Mouse (Mus musculus) hindbrain, embryonic 13.5 days (tissue): ENCODE data around the gene Ldb2. TPM values are rescaled to one million over a fixed set of nuclear protein-coding genes. Genes with fewer than 3 reads are reported as not detected.

Source experiments
- ATAC-seq: fragments of 200-750 bp; cut with Nextera tagmentation; 2 replicates; pipeline ENCODE4 v1.8.0; 2017; ENCODE audit warnings: moderate TSS enrichment; ENCODE audit not compliant: low FRiP score
- H3K27ac ChIP-seq: fragments of 300-500 bp; sonication (generic); 2 replicates; pipeline ENCODE4 v1.5.1; 2015; ENCODE audit warnings: inconsistent platforms, mild to moderate bottlenecking, moderate library complexity
- H3K27me3 ChIP-seq: fragments of 300-500 bp; sonication (generic); 2 replicates; pipeline ENCODE4 v1.6.1; 2015; ENCODE audit warnings: mild to moderate bottlenecking, inconsistent platforms
- H3K36me3 ChIP-seq: fragments of 300-500 bp; sonication (generic); 2 replicates; pipeline ENCODE4 v1.6.1; 2015; ENCODE audit warnings: mild to moderate bottlenecking, inconsistent platforms
- H3K4me1 ChIP-seq: fragments of 300-500 bp; sonication (generic); replicated peaks from 2 replicates; pipeline ENCODE4 v1.6.1; 2015; ENCODE audit warnings: inconsistent platforms
- H3K4me2 ChIP-seq: fragments of 300-500 bp; sonication (generic); 2 replicates; pipeline ENCODE4 v1.6.1; 2015; ENCODE audit warnings: inconsistent platforms, mild to moderate bottlenecking, moderate library complexity
- H3K4me3 ChIP-seq: fragments of 300-500 bp; sonication (generic); 2 replicates; pipeline ENCODE4 v1.5.1; 2015; ENCODE audit warnings: mild to moderate bottlenecking, inconsistent platforms
- H3K9ac ChIP-seq: fragments of 300-500 bp; sonication (generic); 2 replicates; pipeline ENCODE4 v1.6.1; 2015; ENCODE audit warnings: mild to moderate bottlenecking, inconsistent platforms
- H3K9me3 ChIP-seq: fragments of 300-500 bp; sonication (generic); 2 replicates; pipeline ENCODE4 v1.6.1; 2016; ENCODE audit warnings: inconsistent platforms
- WGBS: fragments of 180-500 bp; shearing (Covaris S2); methylation state at CpG from one replicate; pipeline ENCODE4 v1.1.7; 2015; 5-methylcytosine and 5-hydroxymethylcytosine counted together
- polyA plus RNA-seq: library from polyadenylated mRNA; unstranded; fragments of >200 nt; fragmentation: Nextera tagmentation; extraction: Ambion mirVana; gene quantifications from 2 replicates; pipeline ENCODE4 v1.2.1, GENCODE M21; 2015

Gene Ldb2
- polyA plus RNA-seq, 1 experiment from 2014 or later: 23.9 TPM

DNA sequence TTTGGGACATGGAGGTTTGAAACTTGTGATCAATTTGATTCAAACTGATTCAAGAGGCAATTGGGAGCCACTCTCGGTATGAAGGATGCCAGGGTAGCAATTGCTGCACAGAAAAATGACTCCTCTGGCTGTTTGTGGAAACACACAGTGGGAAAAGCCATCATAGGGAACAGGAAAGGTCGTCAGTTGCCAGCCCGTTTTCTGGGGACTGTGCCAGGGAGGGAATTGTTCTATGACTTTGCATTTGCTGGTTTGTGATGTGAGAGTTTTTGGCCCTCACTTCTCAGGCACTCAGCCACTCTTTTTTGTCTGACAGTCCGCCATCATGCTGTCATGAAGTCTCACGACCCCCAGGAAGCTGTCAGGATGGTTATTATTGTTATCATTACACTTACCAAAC lies 88.3 kb downstream of the Ldb2 start:
- WGBS: 52% methylated on average over 5 of the region's 5 CpGs
- Histone ChIP-seq H3K4me2 (no peak overlapping the region), H3K36me3 (no peaks in the 10 kb centered on the region), H3K9ac (no peak overlapping the region), H3K27ac (no peak overlapping the region), H3K9me3 (no peaks in the 10 kb centered on the region), H3K4me3 (no peak overlapping the region), H3K27me3 (no peaks in the 10 kb centered on the region), H3K4me1 (peaks cover 28% of the 10 kb centered on the region)
- no peak for ATAC-seq

DNA sequence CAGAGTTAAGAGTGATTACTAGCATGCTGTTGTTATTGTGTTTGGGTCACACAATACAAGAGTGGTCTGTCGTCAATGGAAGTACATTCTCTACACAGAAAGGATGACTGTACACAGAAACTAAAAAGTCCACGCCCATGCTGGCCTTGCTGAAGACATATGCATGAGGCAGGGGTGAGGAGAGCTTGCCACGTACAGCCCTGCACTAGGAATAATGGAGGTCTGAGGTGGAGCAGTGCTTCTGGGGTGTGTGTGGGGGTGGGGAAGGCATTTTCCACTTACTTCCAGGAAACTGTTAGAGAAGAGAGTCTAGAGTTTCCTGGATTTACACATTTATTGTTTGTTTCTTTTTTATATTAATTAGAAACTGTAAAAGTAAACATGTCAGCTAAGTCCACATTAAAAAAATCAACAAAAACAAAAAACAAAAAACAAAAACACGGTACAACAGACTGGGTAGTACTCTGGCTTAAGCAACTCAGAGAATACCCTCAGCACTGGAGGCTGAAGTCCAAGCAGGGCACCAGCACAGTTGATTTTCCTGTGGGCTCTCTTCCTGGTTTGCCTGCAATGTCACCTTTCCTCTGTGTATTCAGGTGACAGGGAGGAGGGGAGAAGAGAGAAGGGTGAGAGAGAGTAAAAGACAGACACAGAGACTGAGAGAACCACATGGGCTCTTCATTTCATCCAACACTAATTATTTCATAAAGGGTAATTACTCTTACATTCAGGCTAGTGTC lies 89.2 kb downstream of the Ldb2 start:
- 55% methylated on average over 4 of the region's 4 CpGs for WGBS
- H3K27ac ChIP-seq: no peak overlapping the region
- no peak overlapping the region for H3K4me2 ChIP-seq
- no peak overlapping the region for H3K4me3 ChIP-seq
- no peaks in the 10 kb centered on the region for H3K27me3 ChIP-seq
- no peaks in the 10 kb centered on the region for H3K9me3 ChIP-seq
- no peak for ATAC-seq
- H3K4me1 ChIP-seq: peaks cover 28% of the 10 kb centered on the region
- H3K9ac ChIP-seq: no peak overlapping the region
- no peaks in the 10 kb centered on the region for H3K36me3 ChIP-seq

DNA sequence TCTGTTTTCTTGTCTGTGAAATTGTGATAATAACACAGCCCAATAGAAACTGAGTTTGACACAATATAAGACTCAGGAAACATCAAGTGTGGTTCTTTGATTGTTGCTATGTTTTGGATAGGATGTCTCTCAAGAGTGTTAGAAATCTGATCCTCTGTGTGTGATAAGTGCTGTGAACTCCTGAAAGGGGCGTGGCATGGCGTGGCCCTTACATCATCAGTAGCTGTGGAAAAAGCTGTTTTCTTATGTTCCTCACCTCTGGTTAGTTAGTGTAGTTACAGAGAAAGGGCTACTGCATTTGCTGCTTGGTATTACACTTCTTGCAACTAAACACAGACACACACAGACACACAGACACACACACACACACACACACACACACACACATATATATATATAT lies 90.2 kb downstream of the Ldb2 start:
- Histone ChIP-seq H3K36me3 (no peaks in the 10 kb centered on the region), H3K4me1 (peaks cover 24% of the 10 kb centered on the region), H3K9me3 (no peaks in the 10 kb centered on the region), H3K27ac (no peak overlapping the region), H3K4me2 (no peak overlapping the region), H3K4me3 (no peak overlapping the region), H3K9ac (no peak overlapping the region), H3K27me3 (no peaks in the 10 kb centered on the region)
- WGBS: 94% methylated on average over 2 of the region's 2 CpGs
- no peak for ATAC-seq

DNA sequence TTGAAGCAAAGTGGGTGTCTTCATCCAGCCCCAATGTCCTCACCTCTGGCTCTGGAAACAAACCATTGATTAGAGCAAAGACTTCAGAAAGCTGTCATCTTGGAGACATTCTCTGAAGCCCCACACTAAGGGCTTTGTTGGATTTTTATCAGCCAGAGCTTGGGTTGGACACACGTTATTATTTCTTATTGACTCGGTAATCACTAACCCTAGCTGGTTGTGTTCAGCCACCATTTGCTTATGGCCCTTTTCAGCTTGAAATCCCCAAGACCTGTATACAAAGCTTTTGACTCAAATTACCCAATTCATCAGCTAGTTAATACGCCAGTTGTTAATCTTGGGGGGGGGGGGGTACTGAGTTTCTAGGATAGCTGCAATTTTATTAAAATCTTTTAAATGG lies 91.5 kb downstream of the Ldb2 start:
- no peak overlapping the region for H3K4me3 ChIP-seq
- H3K4me1 ChIP-seq: peaks cover 14% of the 10 kb centered on the region
- no peak for ATAC-seq
- no peaks in the 10 kb centered on the region for H3K9me3 ChIP-seq
- no peaks in the 10 kb centered on the region for H3K36me3 ChIP-seq
- WGBS: 80% methylated on average over 3 of the region's 3 CpGs
- no peak overlapping the region for H3K4me2 ChIP-seq
- H3K27ac ChIP-seq: no peak overlapping the region
- H3K27me3 ChIP-seq: no peaks in the 10 kb centered on the region
- no peak overlapping the region for H3K9ac ChIP-seq

DNA sequence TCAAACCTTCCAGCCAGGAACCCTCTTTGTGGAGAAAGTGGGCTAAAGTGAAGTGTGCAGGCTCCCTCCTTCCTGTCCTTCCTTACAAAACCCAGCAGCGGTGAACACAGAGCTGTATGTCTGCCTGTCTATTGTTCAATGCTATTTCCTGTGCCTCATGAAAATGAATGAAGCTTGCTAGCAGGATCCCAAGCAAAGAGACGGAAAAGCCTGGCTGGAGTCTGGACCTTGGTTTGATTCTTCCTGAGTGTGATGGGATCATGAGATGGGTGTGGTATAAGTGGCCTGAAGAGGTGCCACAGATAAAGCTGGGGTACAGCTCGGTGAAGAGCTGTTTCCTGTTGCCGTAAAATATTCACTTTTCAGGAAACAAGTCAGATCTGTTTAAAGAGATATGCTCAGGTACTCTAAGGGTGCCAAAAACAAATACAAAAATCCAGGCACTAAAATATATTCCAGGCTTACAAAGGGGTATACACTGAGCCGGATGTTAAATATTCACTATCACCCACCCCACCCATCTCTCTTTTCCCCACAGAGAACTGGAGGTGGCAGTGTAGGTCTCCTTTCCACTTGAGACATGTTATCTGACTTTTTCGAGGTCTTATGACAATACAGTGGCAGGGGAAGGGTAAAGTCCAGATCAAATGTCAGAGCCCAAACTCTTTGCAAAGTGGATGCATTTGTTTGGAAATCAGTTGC lies 92.3 kb downstream of the Ldb2 start:
- no peak overlapping the region for H3K4me2 ChIP-seq
- H3K27ac ChIP-seq: peak overlapping the region; percentile 12; the same call in 1 of the 2 replicates
- H3K4me1 ChIP-seq: peaks cover 11% of the 10 kb centered on the region; the same call in 1 of the 2 replicates
- no peak for ATAC-seq
- no peaks in the 10 kb centered on the region for H3K27me3 ChIP-seq
- H3K9ac ChIP-seq: no peak overlapping the region; the same call in 1 of the 2 replicates
- H3K36me3 ChIP-seq: no peaks in the 10 kb centered on the region
- no peak overlapping the region for H3K4me3 ChIP-seq
- WGBS: 42% methylated on average over 6 of the region's 6 CpGs
- H3K9me3 ChIP-seq: no peaks in the 10 kb centered on the region

DNA sequence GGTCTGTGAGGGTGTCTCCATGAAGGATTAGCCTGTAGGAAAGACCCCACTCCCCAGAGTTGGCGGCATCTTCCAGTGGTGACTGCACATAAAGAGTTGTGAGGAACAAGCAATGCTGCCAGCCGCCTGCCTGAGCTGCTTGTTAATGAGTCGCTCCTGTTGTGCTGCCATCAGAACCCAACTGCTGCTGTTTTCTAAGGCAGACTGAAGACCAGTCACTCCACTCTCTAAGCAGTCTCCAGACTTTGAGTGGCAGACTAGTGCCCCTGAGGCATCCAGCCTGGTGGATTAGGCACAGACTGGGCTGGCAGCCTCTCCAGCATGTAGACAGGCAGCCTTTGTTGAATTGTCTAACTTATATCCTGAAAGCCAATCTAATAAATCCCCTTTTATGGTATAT lies 101.5 kb downstream of the Ldb2 start:
- no peak overlapping the region for H3K4me2 ChIP-seq
- ATAC-seq: peak; percentile 66
- H3K27ac ChIP-seq: no peak overlapping the region
- H3K9me3 ChIP-seq: no peaks in the 10 kb centered on the region
- no peak overlapping the region for H3K9ac ChIP-seq
- H3K4me1 ChIP-seq: peaks cover 37% of the 10 kb centered on the region
- WGBS: 51% methylated on average over 3 of the region's 3 CpGs
- H3K27me3 ChIP-seq: no peaks in the 10 kb centered on the region
- H3K4me3 ChIP-seq: no peak overlapping the region
- no peaks in the 10 kb centered on the region for H3K36me3 ChIP-seq

DNA sequence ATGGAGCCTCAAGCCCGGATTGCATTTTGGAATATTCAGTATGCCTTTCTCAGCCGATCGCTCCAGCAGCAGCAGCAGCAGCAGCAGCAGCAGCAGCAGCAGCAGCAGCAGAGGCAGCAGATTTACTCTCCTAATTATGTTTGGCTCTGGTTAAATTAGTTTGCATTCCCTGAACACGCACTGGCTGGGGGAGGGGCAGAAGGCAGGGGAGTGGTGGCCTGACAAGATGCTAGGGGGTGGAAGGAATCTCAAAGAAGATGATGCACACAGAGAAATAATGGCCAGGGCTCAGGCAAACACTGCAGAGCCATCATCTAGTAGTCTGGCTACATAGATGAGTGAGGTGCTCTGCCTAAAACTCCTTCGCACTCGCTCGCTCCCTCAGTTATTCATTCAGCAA lies 102.9 kb downstream of the Ldb2 start:
- H3K36me3 ChIP-seq: no peaks in the 10 kb centered on the region
- peaks cover 37% of the 10 kb centered on the region for H3K4me1 ChIP-seq
- H3K9ac ChIP-seq: peak overlapping the region; percentile 20; the same call in 1 of the 2 replicates
- no peaks in the 10 kb centered on the region for H3K9me3 ChIP-seq
- no peak overlapping the region for H3K4me3 ChIP-seq
- H3K4me2 ChIP-seq: no peak overlapping the region
- 0 out of 2 replicates have a peak, but pooled peaks have one; percentile 30 for ATAC-seq
- peak overlapping the region; percentile 61 for H3K27ac ChIP-seq
- H3K27me3 ChIP-seq: no peaks in the 10 kb centered on the region
- 63% methylated on average over 7 of the region's 7 CpGs for WGBS

DNA sequence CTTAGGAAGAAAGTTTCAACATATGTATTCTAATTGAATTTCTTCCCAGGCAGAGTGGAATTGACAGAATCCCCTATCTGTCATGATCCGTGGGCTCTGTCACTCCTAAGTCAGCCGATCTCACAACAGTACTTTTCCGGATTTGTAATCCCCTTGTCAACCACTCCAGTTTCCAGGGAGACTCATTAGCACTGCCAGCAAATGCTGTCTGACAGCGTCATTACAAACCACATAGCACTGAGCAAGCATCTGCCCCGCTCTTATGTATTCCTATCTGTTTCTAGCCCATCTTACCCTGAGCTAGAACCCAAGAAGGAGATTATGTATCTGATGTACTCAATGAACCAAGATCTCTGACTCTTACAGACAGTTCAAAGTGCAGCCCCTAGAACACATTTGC lies 105.8 kb downstream of the Ldb2 start:
- WGBS: 40% methylated on average over 5 of the region's 5 CpGs
- no peak overlapping the region for H3K27ac ChIP-seq
- H3K4me1 ChIP-seq: peaks cover 42% of the 10 kb centered on the region

DNA sequence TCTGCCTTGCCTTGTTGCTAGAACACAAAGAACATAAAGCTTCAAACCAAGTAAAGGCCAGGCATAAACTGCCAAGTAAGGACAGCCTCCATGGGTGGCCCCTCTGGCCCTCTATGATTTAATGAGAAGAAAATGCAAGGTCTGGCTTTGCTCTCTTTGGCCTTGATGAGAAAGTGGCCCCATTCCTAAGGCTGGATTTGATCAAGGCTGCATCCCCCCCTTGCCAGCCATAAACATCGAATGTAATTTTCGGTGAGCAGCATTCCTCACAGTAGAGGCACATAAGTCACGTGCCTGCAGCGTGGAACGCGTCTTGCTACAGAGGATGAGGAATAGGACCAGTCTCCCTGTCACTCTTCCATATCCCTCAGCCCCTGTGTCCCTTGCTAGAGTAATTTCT lies 113.1 kb downstream of the Ldb2 start:
- H3K4me3 ChIP-seq: no peak overlapping the region
- H3K4me2 ChIP-seq: no peak overlapping the region
- WGBS: 82% methylated on average over 6 of the region's 6 CpGs
- H3K27me3 ChIP-seq: no peaks in the 10 kb centered on the region
- no peak overlapping the region for H3K27ac ChIP-seq
- H3K36me3 ChIP-seq: no peaks in the 10 kb centered on the region
- ATAC-seq: no peak
- no peak overlapping the region for H3K9ac ChIP-seq
- H3K9me3 ChIP-seq: no peaks in the 10 kb centered on the region
- 0 out of 2 replicates have a peak, but pooled peaks cover 5% of the 10 kb centered on the region for H3K4me1 ChIP-seq

More for the DNA sequence above, 105.8 kb downstream of the Ldb2 start:
- H3K4me3 ChIP-seq: no peak overlapping the region
- H3K27me3 ChIP-seq: no peaks in the 10 kb centered on the region
- no peaks in the 10 kb centered on the region for H3K9me3 ChIP-seq
- no peak overlapping the region for H3K9ac ChIP-seq
- H3K4me2 ChIP-seq: no peak overlapping the region
- no peak; the same call in 1 of the 2 replicates for ATAC-seq
- H3K36me3 ChIP-seq: no peaks in the 10 kb centered on the region

DNA sequence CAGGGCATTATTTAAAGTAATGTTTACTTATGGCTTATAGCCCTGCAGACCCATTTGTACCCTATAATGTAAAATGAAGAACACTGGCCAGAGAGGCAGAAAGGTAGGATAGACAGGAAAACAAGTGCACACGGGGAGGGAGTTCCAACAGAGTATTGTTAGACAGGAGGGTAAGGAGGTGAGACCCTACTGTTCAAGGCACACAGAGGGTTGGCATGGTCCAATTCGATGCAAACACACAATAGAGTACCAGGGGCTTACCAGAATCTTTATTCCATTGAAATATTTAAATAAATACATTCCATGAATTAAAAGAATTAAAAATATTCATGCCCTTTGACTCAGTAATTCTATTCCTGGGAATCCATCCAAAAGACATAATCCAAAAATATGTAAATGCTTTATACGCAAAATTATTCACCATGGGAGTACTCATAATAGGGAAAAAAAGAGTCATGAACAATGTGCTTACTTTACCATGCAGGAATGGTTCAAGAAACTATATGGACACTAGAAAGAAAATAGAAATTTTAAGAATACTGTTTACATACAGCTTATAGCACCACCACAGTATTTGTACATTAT lies 118.3 kb downstream of the Ldb2 start:
- H3K4me1 ChIP-seq: peaks cover 4% of the 10 kb centered on the region; the same call in 1 of the 2 replicates
- no peaks in the 10 kb centered on the region for H3K36me3 ChIP-seq
- no peak overlapping the region for H3K4me2 ChIP-seq
- no peaks in the 10 kb centered on the region for H3K27me3 ChIP-seq
- no peak overlapping the region for H3K9ac ChIP-seq
- H3K4me3 ChIP-seq: no peak overlapping the region
- ATAC-seq: no peak
- 73% methylated on average over 3 of the region's 3 CpGs for WGBS
- H3K27ac ChIP-seq: no peak overlapping the region
- H3K9me3 ChIP-seq: no peaks in the 10 kb centered on the region

DNA sequence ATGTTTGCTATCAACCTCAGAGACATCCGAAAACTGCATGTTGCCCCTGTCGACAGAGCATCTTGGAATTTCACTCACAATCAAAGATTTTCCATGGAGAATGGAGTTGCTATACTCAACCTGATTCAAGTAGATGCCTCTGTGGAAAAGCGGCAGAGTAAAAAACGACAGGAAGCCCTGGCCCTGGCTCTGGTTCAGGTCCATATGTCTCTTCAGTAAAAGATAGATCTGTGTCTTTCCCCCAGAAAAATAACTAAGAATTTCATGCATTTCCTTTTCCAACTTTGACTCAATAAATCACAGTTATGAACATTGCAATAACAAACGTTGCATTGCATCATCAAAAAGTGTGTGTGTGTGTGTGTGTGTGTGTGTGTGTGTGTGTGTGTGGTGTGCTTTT lies 121.7 kb downstream of the Ldb2 start:
- ATAC-seq: no peak
- no peak overlapping the region for H3K4me3 ChIP-seq
- WGBS: 80% methylated on average over 5 of the region's 5 CpGs

DNA sequence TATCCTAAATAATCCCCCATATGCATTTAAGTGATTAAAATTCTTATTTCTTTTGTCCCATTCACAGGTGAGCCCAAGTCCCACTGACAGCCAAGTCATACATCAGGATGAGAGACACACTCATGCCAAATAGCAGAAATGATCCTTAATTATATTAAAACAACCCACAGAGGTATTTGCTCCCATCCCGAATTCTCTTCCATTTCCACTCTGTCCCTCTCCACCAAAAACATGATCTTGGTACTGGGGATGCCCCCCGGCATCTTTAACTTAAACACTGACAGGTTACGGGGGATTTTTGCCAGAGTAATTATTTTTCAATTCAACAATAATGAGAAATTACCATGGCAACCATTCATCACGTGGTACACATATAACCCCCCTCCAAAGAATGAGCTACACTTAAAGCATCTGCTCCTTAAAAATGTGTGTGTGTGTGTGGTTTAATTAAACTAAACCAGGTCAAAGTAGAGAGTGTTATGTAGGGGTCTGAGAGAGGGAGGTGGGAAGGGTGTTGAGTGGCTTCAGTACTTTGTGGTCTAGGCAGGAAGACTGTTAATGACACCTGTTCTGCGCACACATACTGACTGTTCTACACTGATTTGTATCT lies 123.2 kb downstream of the Ldb2 start:
- H3K27ac ChIP-seq: no peak overlapping the region
- no peaks in the 10 kb centered on the region for H3K9me3 ChIP-seq
- H3K4me3 ChIP-seq: no peak overlapping the region
- H3K4me2 ChIP-seq: no peak overlapping the region
- H3K27me3 ChIP-seq: no peaks in the 10 kb centered on the region
- WGBS: 75% methylated on average over 5 of the region's 5 CpGs
- H3K9ac ChIP-seq: no peak overlapping the region
- H3K36me3 ChIP-seq: no peaks in the 10 kb centered on the region
- peaks cover 11% of the 10 kb centered on the region; the same call in 1 of the 2 replicates for H3K4me1 ChIP-seq
- no peak for ATAC-seq

More for the DNA sequence above, 121.7 kb downstream of the Ldb2 start:
- H3K4me2 ChIP-seq: no peak overlapping the region
- no peak overlapping the region for H3K9ac ChIP-seq
- peaks cover 11% of the 10 kb centered on the region; the same call in 1 of the 2 replicates for H3K4me1 ChIP-seq
- no peaks in the 10 kb centered on the region for H3K27me3 ChIP-seq
- H3K27ac ChIP-seq: no peak overlapping the region
- no peaks in the 10 kb centered on the region for H3K9me3 ChIP-seq
- no peaks in the 10 kb centered on the region for H3K36me3 ChIP-seq
